Mouse (Mus musculus) urinary bladder, adult 18-20 months (tissue): Measurements from ENCODE around the gene Clcn1.

Experiments used
- DNase-seq, 2 experiments: peaks; one replicate each; pipeline ENCODE4 v3.0.0; 2022; ENCODE audit warnings: low spot score in 2 of 2, mixed read lengths in 2 of 2

Gene Clcn1

GRCm38 (mm10) chr6:42350021-42350967, 63.8 kb downstream of the Clcn1 start:
- peak; percentile 63 to 68 for DNase-seq

GRCm38 (mm10) chr6:42350968-42351775, 64.7 kb downstream of the Clcn1 start:
- no peak for DNase-seq

- DNase-seq, result peak in 1 of 2 experiments; percentile 66
These were observed 65.4 kb downstream of the Clcn1 start for GRCm38 (mm10) chr6:42351776-42352485.

GRCm38 (mm10) chr6:42352486-42352846, 66.0 kb downstream of the Clcn1 start:
- DNase-seq, result no peak

- DNase-seq, result no peak
These were observed 66.7 kb downstream of the Clcn1 start for GRCm38 (mm10) chr6:42353180-42353579.

GRCm38 (mm10) chr6:42354076-42355019, 67.9 kb downstream of the Clcn1 start:
- DNase-seq, result no peak

GRCm38 (mm10) chr6:42355366-42355765, 68.9 kb downstream of the Clcn1 start:
- DNase-seq, result no peak

- DNase-seq, result no peak
These were observed 69.5 kb downstream of the Clcn1 start for GRCm38 (mm10) chr6:42355794-42356600.

GRCm38 (mm10) chr6:42356913-42357312, 70.4 kb downstream of the Clcn1 start:
- DNase-seq, result no peak

- DNase-seq, result no peak
These were observed 71.4 kb downstream of the Clcn1 start for GRCm38 (mm10) chr6:42357901-42358300.

- DNase-seq, result no peak
These were observed 72.4 kb downstream of the Clcn1 start for GRCm38 (mm10) chr6:42358901-42359300.

GRCm38 (mm10) chr6:42359364-42360147, 73.1 kb downstream of the Clcn1 start:
- DNase-seq, result no peak

GRCm38 (mm10) chr6:42360231-42360840, 73.9 kb downstream of the Clcn1 start:
- no peak for DNase-seq

GRCm38 (mm10) chr6:42361041-42361895, 74.8 kb downstream of the Clcn1 start:
- no peak for DNase-seq

- DNase-seq, result no peak
These were observed 75.6 kb downstream of the Clcn1 start for GRCm38 (mm10) chr6:42362074-42362473.

GRCm38 (mm10) chr6:42362497-42362896, 76.0 kb downstream of the Clcn1 start:
- DNase-seq, result no peak

GRCm38 (mm10) chr6:42362974-42363373, 76.5 kb downstream of the Clcn1 start:
- no peak for DNase-seq

GRCm38 (mm10) chr6:42364066-42364465, 77.6 kb downstream of the Clcn1 start:
- no peak for DNase-seq
